Mouse (Mus musculus): ENCODE data around the gene Nkain4. TPM values are rescaled to one million over a fixed set of nuclear protein-coding genes. Genes with fewer than 3 reads are reported as not detected.

The Nkain4 gene
- polyA plus RNA-seq, 1 experiment, result 9.1 TPM

- H3K27me3 ChIP-seq (ENCODE audit: control insufficient read depth, insufficient read depth, low read length, poor library complexity, severe bottlenecking), result peaks cover 20% of the 10 kb centered on the region
- no peaks in the 10 kb centered on the region for H3K36me3 ChIP-seq (ENCODE audit: control insufficient read depth, insufficient read depth, low read length, poor library complexity, severe bottlenecking)
- no peaks in the 10 kb centered on the region for H3K9me3 ChIP-seq (replicated peaks; ENCODE audit: control insufficient read depth, insufficient read depth, low read length, poor library complexity, severe bottlenecking)
- no peak overlapping the region for H3K27ac ChIP-seq (ENCODE audit: insufficient read depth, low read length)
- H3K4me3 ChIP-seq (ENCODE audit: low read depth, low read length), result peak overlapping the region; percentile 71
- H3K4me1 ChIP-seq (ENCODE audit: control insufficient read depth, insufficient read depth, low read length), result peaks cover 5% of the 10 kb centered on the region
- TF ChIP-seq POLR2A (IDR thresholded peaks at IDR 0.05; ENCODE audit: insufficient read depth, low read length), result no peak
- no peak for TF ChIP-seq EP300 (IDR thresholded peaks at IDR 0.05; ENCODE audit: insufficient read depth, low read depth, low read length)
- TF ChIP-seq CTCF (IDR thresholded peaks at IDR 0.05; ENCODE audit: low read depth, low read length), result no peak
- H3K9ac ChIP-seq (ENCODE audit: low read depth, poor library complexity, severe bottlenecking), result peak overlapping the region; percentile 83
These were observed 60.4 kb downstream of the Nkain4 start for GRCm38 (mm10) chr2:180894029-180894623.

- peak overlapping the region; percentile 83 for H3K9ac ChIP-seq (ENCODE audit: low read depth, poor library complexity, severe bottlenecking)
- H3K27ac ChIP-seq (ENCODE audit: insufficient read depth, low read length), result no peak overlapping the region
- TF ChIP-seq CTCF (IDR thresholded peaks at IDR 0.05; ENCODE audit: low read depth, low read length) (no peak), EP300 (IDR thresholded peaks at IDR 0.05; ENCODE audit: insufficient read depth, low read depth, low read length) (no peak), POLR2A (IDR thresholded peaks at IDR 0.05; ENCODE audit: insufficient read depth, low read length) (no peak)
- H3K4me1 ChIP-seq (ENCODE audit: control insufficient read depth, insufficient read depth, low read length), result peaks cover 5% of the 10 kb centered on the region
- H3K9me3 ChIP-seq (replicated peaks; ENCODE audit: control insufficient read depth, insufficient read depth, low read length, poor library complexity, severe bottlenecking), result no peaks in the 10 kb centered on the region
- H3K4me3 ChIP-seq (ENCODE audit: low read depth, low read length), result peak overlapping the region; percentile 71
- H3K36me3 ChIP-seq (ENCODE audit: control insufficient read depth, insufficient read depth, low read length, poor library complexity, severe bottlenecking), result no peaks in the 10 kb centered on the region
- H3K27me3 ChIP-seq (ENCODE audit: control insufficient read depth, insufficient read depth, low read length, poor library complexity, severe bottlenecking), result peaks cover 20% of the 10 kb centered on the region
These were observed 60.9 kb downstream of the Nkain4 start for GRCm38 (mm10) chr2:180893537-180894028.

- peaks cover 5% of the 10 kb centered on the region for H3K4me1 ChIP-seq (ENCODE audit: control insufficient read depth, insufficient read depth, low read length)
These were observed 61.5 kb downstream of the Nkain4 start for GRCm38 (mm10) chr2:180892841-180893521.

GRCm38 (mm10) chr2:180891835-180892323 lies 62.6 kb downstream of the Nkain4 start:
- no peak for TF ChIP-seq EP300 (IDR thresholded peaks at IDR 0.05; ENCODE audit: insufficient read depth, low read depth, low read length)
- Histone ChIP-seq H3K9ac (ENCODE audit: low read depth, poor library complexity, severe bottlenecking) (no peak overlapping the region), H3K36me3 (ENCODE audit: control insufficient read depth, insufficient read depth, low read length, poor library complexity, severe bottlenecking) (no peaks in the 10 kb centered on the region), H3K27me3 (ENCODE audit: control insufficient read depth, insufficient read depth, low read length, poor library complexity, severe bottlenecking) (peaks cover 20% of the 10 kb centered on the region), H3K27ac (ENCODE audit: insufficient read depth, low read length) (no peak overlapping the region), H3K4me3 (ENCODE audit: low read depth, low read length) (no peak overlapping the region), H3K9me3 (replicated peaks; ENCODE audit: control insufficient read depth, insufficient read depth, low read length, poor library complexity, severe bottlenecking) (no peaks in the 10 kb centered on the region), H3K4me1 (ENCODE audit: control insufficient read depth, insufficient read depth, low read length) (peaks cover 5% of the 10 kb centered on the region)

More at GRCm38 (mm10) chr2:180892841-180893521, 61.5 kb downstream of the Nkain4 start:
- Histone ChIP-seq H3K9ac (ENCODE audit: low read depth, poor library complexity, severe bottlenecking) (peak overlapping the region; percentile 83), H3K36me3 (ENCODE audit: control insufficient read depth, insufficient read depth, low read length, poor library complexity, severe bottlenecking) (no peaks in the 10 kb centered on the region), H3K27me3 (ENCODE audit: control insufficient read depth, insufficient read depth, low read length, poor library complexity, severe bottlenecking) (peaks cover 20% of the 10 kb centered on the region), H3K27ac (ENCODE audit: insufficient read depth, low read length) (no peak overlapping the region), H3K9me3 (replicated peaks; ENCODE audit: control insufficient read depth, insufficient read depth, low read length, poor library complexity, severe bottlenecking) (no peaks in the 10 kb centered on the region), H3K4me3 (ENCODE audit: low read depth, low read length) (peak overlapping the region; percentile 71)
- TF ChIP-seq POLR2A (IDR thresholded peaks at IDR 0.05; ENCODE audit: insufficient read depth, low read length), result no peak
- TF ChIP-seq CTCF (IDR thresholded peaks at IDR 0.05; ENCODE audit: low read depth, low read length), result no peak
- TF ChIP-seq EP300 (IDR thresholded peaks at IDR 0.05; ENCODE audit: insufficient read depth, low read depth, low read length), result no peak

- Histone ChIP-seq H3K27me3 (ENCODE audit: control insufficient read depth, insufficient read depth, low read length, poor library complexity, severe bottlenecking) (peaks cover 20% of the 10 kb centered on the region), H3K27ac (ENCODE audit: insufficient read depth, low read length) (no peak overlapping the region), H3K4me1 (ENCODE audit: control insufficient read depth, insufficient read depth, low read length) (peaks cover 5% of the 10 kb centered on the region), H3K9me3 (replicated peaks; ENCODE audit: control insufficient read depth, insufficient read depth, low read length, poor library complexity, severe bottlenecking) (no peaks in the 10 kb centered on the region), H3K9ac (ENCODE audit: low read depth, poor library complexity, severe bottlenecking) (peak overlapping the region; percentile 14), H3K36me3 (ENCODE audit: control insufficient read depth, insufficient read depth, low read length, poor library complexity, severe bottlenecking) (no peaks in the 10 kb centered on the region), H3K4me3 (ENCODE audit: low read depth, low read length) (peak overlapping the region; percentile 40)
- no peak for TF ChIP-seq CTCF (IDR thresholded peaks at IDR 0.05; ENCODE audit: low read depth, low read length)
- no peak for TF ChIP-seq POLR2A (IDR thresholded peaks at IDR 0.05; ENCODE audit: insufficient read depth, low read length)
These were observed 63.2 kb downstream of the Nkain4 start for GRCm38 (mm10) chr2:180891075-180891834.
